Mouse (Mus musculus) forebrain, embryonic 11.5 days (tissue): ENCODE data around the gene Agtpbp1. TPM values are rescaled to one million over a fixed set of nuclear protein-coding genes. Genes with fewer than 3 reads are reported as not detected.
A peak's percentile ranks its signal among the peaks of the same experiment; 100 is the strongest.

Experiments used
- ATAC-seq: fragments of 200-750 bp; cut with Nextera tagmentation; replicated peaks from 2 replicates; pipeline ENCODE4 v1.8.0; 2017; ENCODE audit warnings: moderate TSS enrichment; ENCODE audit not compliant: low FRiP score
- DNase-seq: peaks from one replicate; pipeline ENCODE4 v3.0.0-alpha.2; 2017; ENCODE audit warnings: low spot score
- H3K27ac ChIP-seq: fragments of 300-500 bp; sonication (generic); 2 replicates; pipeline ENCODE4 v1.5.1; 2014; ENCODE audit warnings: low read depth, low read length
- H3K27me3 ChIP-seq: fragments of 300-500 bp; sonication (generic); 2 replicates; pipeline ENCODE4 v1.6.1; 2014; ENCODE audit warnings: mild to moderate bottlenecking, low read length, mixed read lengths; ENCODE audit not compliant: control insufficient read depth, insufficient read depth
- H3K36me3 ChIP-seq: fragments of 300-500 bp; sonication (generic); 2 replicates; pipeline ENCODE4 v1.6.1; 2014; ENCODE audit warnings: mild to moderate bottlenecking, low read length, moderate library complexity, mixed read lengths; ENCODE audit not compliant: control insufficient read depth, insufficient read depth
- H3K4me1 ChIP-seq: fragments of 300-500 bp; sonication (generic); replicated peaks from 2 replicates; pipeline ENCODE4 v1.6.1; 2014; ENCODE audit warnings: low read length, mixed read lengths; ENCODE audit not compliant: control insufficient read depth, insufficient read depth
- H3K4me2 ChIP-seq: fragments of 300-500 bp; sonication (generic); 2 replicates; pipeline ENCODE4 v1.6.1; 2014; ENCODE audit warnings: low read depth, mild to moderate bottlenecking, low read length, moderate library complexity, mixed read lengths; ENCODE audit not compliant: severe bottlenecking
- H3K4me3 ChIP-seq: fragments of 300-500 bp; sonication (generic); 2 replicates; pipeline ENCODE4 v1.5.1; 2014; ENCODE audit warnings: low read depth, low read length
- H3K9ac ChIP-seq: fragments of 300-500 bp; sonication (generic); 2 replicates; pipeline ENCODE4 v1.6.1; 2014; ENCODE audit warnings: low read length
- H3K9me3 ChIP-seq: fragments of 300-500 bp; sonication (generic); 2 replicates; pipeline ENCODE4 v1.6.1; 2016; ENCODE audit warnings: low read length, mixed read lengths; ENCODE audit not compliant: control insufficient read depth
- WGBS: fragments of 180-500 bp; shearing (Covaris S2); extraction: QIAGEN DNeasy Blood & Tissue Kit; methylation state at CpG from one replicate; pipeline ENCODE4 v1.1.7; 2014; 5-methylcytosine and 5-hydroxymethylcytosine counted together
- polyA plus RNA-seq: library from polyadenylated mRNA; unstranded; fragments of >200 nt; fragmentation: Nextera tagmentation; extraction: Ambion mirVana; gene quantifications from 2 replicates; pipeline ENCODE4 v1.2.1, GENCODE M21; 2014

The Agtpbp1 gene
- polyA plus RNA-seq, 1 experiment from 2014 or later = 21.0 TPM

- H3K4me2 ChIP-seq = no peak overlapping the region
- H3K36me3 ChIP-seq = no peaks in the 10 kb centered on the region
- H3K27ac ChIP-seq = no peak overlapping the region
- no peak overlapping the region for H3K9ac ChIP-seq
- WGBS = 18% methylated on average over 7 of the region's 7 CpGs
- ATAC-seq (no peak), DNase-seq (peak; percentile 58)
- no peaks in the 10 kb centered on the region for H3K9me3 ChIP-seq
- no peaks in the 10 kb centered on the region for H3K27me3 ChIP-seq
- no peak overlapping the region for H3K4me3 ChIP-seq
- H3K4me1 ChIP-seq = no peaks in the 10 kb centered on the region
Measured at GRCm38 (mm10) chr13:59515074-59515473, 70.0 kb downstream of the Agtpbp1 start.

GRCm38 (mm10) chr13:59509644-59510366 lies 75.2 kb downstream of the Agtpbp1 start:
- Histone ChIP-seq H3K36me3 (no peaks in the 10 kb centered on the region), H3K4me2 (no peak overlapping the region), H3K9ac (no peak overlapping the region), H3K4me1 (no peaks in the 10 kb centered on the region), H3K9me3 (no peaks in the 10 kb centered on the region), H3K27ac (no peak overlapping the region), H3K27me3 (no peaks in the 10 kb centered on the region), H3K4me3 (no peak overlapping the region)
- WGBS = 80% methylated on average over 10 of the region's 10 CpGs
- ATAC-seq (no peak), DNase-seq (no peak)

GRCm38 (mm10) chr13:59508584-59508983 lies 76.4 kb downstream of the Agtpbp1 start:
- Histone ChIP-seq H3K9me3 (no peaks in the 10 kb centered on the region), H3K27ac (no peak overlapping the region), H3K27me3 (no peaks in the 10 kb centered on the region), H3K4me1 (no peaks in the 10 kb centered on the region), H3K9ac (no peak overlapping the region), H3K4me3 (no peak overlapping the region), H3K36me3 (no peaks in the 10 kb centered on the region), H3K4me2 (no peak overlapping the region)
- WGBS = 78% methylated on average over 4 of the region's 4 CpGs
- ATAC-seq = no peak
- no peak for DNase-seq

- H3K27ac ChIP-seq = no peak overlapping the region
- H3K9me3 ChIP-seq = no peaks in the 10 kb centered on the region
- no peak overlapping the region for H3K9ac ChIP-seq
- no peaks in the 10 kb centered on the region for H3K4me1 ChIP-seq
- no peak overlapping the region for H3K4me2 ChIP-seq
- H3K4me3 ChIP-seq = no peak overlapping the region
- no peaks in the 10 kb centered on the region for H3K36me3 ChIP-seq
- no peaks in the 10 kb centered on the region for H3K27me3 ChIP-seq
- DNase-seq (no peak), ATAC-seq (no peak)
- WGBS = 81% methylated on average over 1 of the region's 1 CpGs
Measured at GRCm38 (mm10) chr13:59506450-59506849, 78.6 kb downstream of the Agtpbp1 start.

GRCm38 (mm10) chr13:59505867-59506266 lies 79.2 kb downstream of the Agtpbp1 start:
- H3K9me3 ChIP-seq = no peaks in the 10 kb centered on the region
- H3K4me3 ChIP-seq = no peak overlapping the region
- ATAC-seq (no peak), DNase-seq (no peak)
- no peaks in the 10 kb centered on the region for H3K4me1 ChIP-seq
- 88% methylated on average over 4 of the region's 4 CpGs for WGBS
- no peaks in the 10 kb centered on the region for H3K27me3 ChIP-seq
- no peaks in the 10 kb centered on the region for H3K36me3 ChIP-seq
- no peak overlapping the region for H3K4me2 ChIP-seq
- H3K27ac ChIP-seq = no peak overlapping the region
- H3K9ac ChIP-seq = no peak overlapping the region

- no peak overlapping the region for H3K27ac ChIP-seq
- no peak for DNase-seq
- no peak for ATAC-seq
- no peaks in the 10 kb centered on the region for H3K27me3 ChIP-seq
- no peaks in the 10 kb centered on the region for H3K9me3 ChIP-seq
- WGBS = 88% methylated on average over 4 of the region's 4 CpGs
- H3K4me1 ChIP-seq = no peaks in the 10 kb centered on the region
- H3K9ac ChIP-seq = no peak overlapping the region
- no peak overlapping the region for H3K4me2 ChIP-seq
- H3K36me3 ChIP-seq = no peaks in the 10 kb centered on the region
- H3K4me3 ChIP-seq = no peak overlapping the region
Measured at GRCm38 (mm10) chr13:59503581-59503980, 81.4 kb downstream of the Agtpbp1 start.

GRCm38 (mm10) chr13:59499831-59500230 lies 85.2 kb downstream of the Agtpbp1 start:
- no peak for ATAC-seq
- 89% methylated on average over 6 of the region's 6 CpGs for WGBS
- H3K9ac ChIP-seq = no peak overlapping the region

GRCm38 (mm10) chr13:59499374-59499773 lies 85.7 kb downstream of the Agtpbp1 start:
- DNase-seq (no peak), ATAC-seq (no peak)
- H3K4me1 ChIP-seq = no peaks in the 10 kb centered on the region
- H3K9me3 ChIP-seq = no peaks in the 10 kb centered on the region
- H3K27me3 ChIP-seq = no peaks in the 10 kb centered on the region
- no peak overlapping the region for H3K9ac ChIP-seq
- WGBS = 85% methylated on average over 2 of the region's 2 CpGs
- H3K4me3 ChIP-seq = no peak overlapping the region
- no peak overlapping the region for H3K27ac ChIP-seq
- H3K4me2 ChIP-seq = no peak overlapping the region
- no peaks in the 10 kb centered on the region for H3K36me3 ChIP-seq

More at GRCm38 (mm10) chr13:59499831-59500230, 85.2 kb downstream of the Agtpbp1 start:
- no peaks in the 10 kb centered on the region for H3K4me1 ChIP-seq
- no peak for DNase-seq
- no peak overlapping the region for H3K4me2 ChIP-seq
- H3K9me3 ChIP-seq = no peaks in the 10 kb centered on the region
- no peaks in the 10 kb centered on the region for H3K36me3 ChIP-seq
- H3K4me3 ChIP-seq = no peak overlapping the region
- H3K27me3 ChIP-seq = no peaks in the 10 kb centered on the region
- no peak overlapping the region for H3K27ac ChIP-seq

GRCm38 (mm10) chr13:59498191-59498590 lies 86.8 kb downstream of the Agtpbp1 start:
- H3K9ac ChIP-seq = no peak overlapping the region
- DNase-seq (no peak), ATAC-seq (no peak)
- 86% methylated on average over 5 of the region's 5 CpGs for WGBS
- no peaks in the 10 kb centered on the region for H3K9me3 ChIP-seq
- no peak overlapping the region for H3K4me3 ChIP-seq
- no peaks in the 10 kb centered on the region for H3K36me3 ChIP-seq
- H3K27ac ChIP-seq = no peak overlapping the region
- H3K4me1 ChIP-seq = no peaks in the 10 kb centered on the region
- H3K4me2 ChIP-seq = no peak overlapping the region
- H3K27me3 ChIP-seq = no peaks in the 10 kb centered on the region
